Mouse (Mus musculus): ENCODE data around the gene Phf10.
"Not testable (repeated sequence)": the region's sequence is repeated elsewhere in the genome, so short reads cannot be mapped to it uniquely, and the experiment has no call there.

Phf10 gene

GRCm38 (mm10) chr17:14960951-14961556 is at the start of gene Phf10:
Gene Phf10, minus strand, starts transcription at chr17:14961273.
- DNase-seq = peak; percentile 56

- DNase-seq = not testable (repeated sequence)
Measured at GRCm38 (mm10) chr17:15009706-15010413, 48.8 kb upstream of the Phf10 start, which contains the start of gene Gm3435. Gene Gm3435, plus strand, starts transcription at chr17:15010176.

- not testable (repeated sequence) for DNase-seq
Measured at GRCm38 (mm10) chr17:15009088-15009487, 48.0 kb upstream of the Phf10 start.

- DNase-seq = not testable (repeated sequence)
Measured at GRCm38 (mm10) chr17:15000047-15000446, 39.0 kb upstream of the Phf10 start.

- not testable (repeated sequence) for DNase-seq
Measured at GRCm38 (mm10) chr17:14994140-14994539, 33.1 kb upstream of the Phf10 start.

- not testable (repeated sequence) for DNase-seq
Measured at GRCm38 (mm10) chr17:14993139-14993832, 32.2 kb upstream of the Phf10 start.

- not testable (repeated sequence) for DNase-seq
Measured at GRCm38 (mm10) chr17:14992522-14993138, 31.6 kb upstream of the Phf10 start.

GRCm38 (mm10) chr17:14990116-14990702 is 29.1 kb upstream of the Phf10 start:
- not testable (repeated sequence) for DNase-seq

- not testable (repeated sequence) for DNase-seq
Measured at GRCm38 (mm10) chr17:14978362-14979038, 17.4 kb upstream of the Phf10 start, which contains the start of the genes 9030025P20Rik and Gm3417. Gene 9030025P20Rik, plus strand, starts transcription at chr17:14978468. Gene Gm3417, minus strand, starts transcription at chr17:14978790.

GRCm38 (mm10) chr17:14977718-14978361 is 16.8 kb upstream of the Phf10 start:
- not testable (repeated sequence) for DNase-seq

- DNase-seq = not testable (repeated sequence)
Measured at GRCm38 (mm10) chr17:14968373-14968913, 7.4 kb upstream of the Phf10 start.

GRCm38 (mm10) chr17:14961557-14962154 is 583 bp upstream of the Phf10 start:
- DNase-seq = not testable (repeated sequence)

- DNase-seq = peak; percentile 12
Measured at GRCm38 (mm10) chr17:14960520-14960919, 553 bp downstream of the Phf10 start.

- DNase-seq = no peak
Measured at GRCm38 (mm10) chr17:14959979-14960378, 1.1 kb downstream of the Phf10 start.

- no peak for DNase-seq
Measured at GRCm38 (mm10) chr17:14958686-14959327, 2.3 kb downstream of the Phf10 start.

- DNase-seq = no peak
Measured at GRCm38 (mm10) chr17:14953452-14953851, 7.6 kb downstream of the Phf10 start.

GRCm38 (mm10) chr17:14949161-14949827 is 11.8 kb downstream of the Phf10 start:
- DNase-seq = no peak

- no peak for DNase-seq
Measured at GRCm38 (mm10) chr17:14944551-14944950, 16.5 kb downstream of the Phf10 start.

GRCm38 (mm10) chr17:14943729-14944059 is 17.4 kb downstream of the Phf10 start:
- no peak for DNase-seq
